Mouse (Mus musculus): ENCODE data around the gene Gm49369. TPM values are rescaled to one million over a fixed set of nuclear protein-coding genes. Genes with fewer than 3 reads are reported as not detected.

Gm49369 gene
- 0.61 TPM in 1 of 2 replicates, not detected in the other for polyA plus RNA-seq (2015; fragmentation: Nextera tagmentation; extraction: Ambion mirVana)

DNA sequence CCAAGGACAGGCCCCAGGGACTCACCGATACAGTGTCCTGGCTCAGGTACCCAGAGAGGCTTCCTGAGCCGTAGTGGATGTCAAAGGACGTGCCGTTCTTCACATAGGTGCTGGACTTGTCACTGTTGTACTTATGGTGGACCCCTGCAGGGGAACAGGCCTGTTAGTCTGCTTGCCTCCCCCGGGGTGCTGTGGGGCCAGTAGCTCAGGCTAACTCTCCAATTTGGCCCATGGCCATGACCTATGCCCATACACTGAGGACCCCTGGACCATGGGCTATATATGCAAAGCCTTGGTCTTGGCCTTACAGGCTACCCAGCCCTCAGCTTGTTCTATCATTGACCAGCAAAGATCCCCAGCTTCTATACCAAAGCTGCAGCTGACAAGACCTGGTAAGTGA, at the start of gene Gm49369:
Gm49369 (minus strand) TSS at position 101 of the 400 bp plus-strand sequence.
- no peaks in the 10 kb centered on the region for H3K27me3 ChIP-seq
- peaks cover 94% of the 10 kb centered on the region for H3K4me1 ChIP-seq (replicated peaks)
- H3K27ac ChIP-seq, result peak within 1 kb of the TSS; percentile 94
- 96% methylated on average over 5 of the region's 5 CpGs for WGBS (ENCODE audit: insufficient replicate concordance)
- no peak within 1 kb of the TSS for H3K4me3 ChIP-seq (replicated peaks)
- H3K9ac ChIP-seq, result peak within 1 kb of the TSS; percentile 45
- H3K36me3 ChIP-seq, result peaks cover 88% of the 10 kb centered on the region
- peak within 1 kb of the TSS; percentile 5; the same call in 1 of the 2 replicates for H3K4me2 ChIP-seq
- DNase-seq (no peak), ATAC-seq (ENCODE audit: low read depth) (no peak)
- H3K9me3 ChIP-seq (replicated peaks), result no peaks in the 10 kb centered on the region

DNA sequence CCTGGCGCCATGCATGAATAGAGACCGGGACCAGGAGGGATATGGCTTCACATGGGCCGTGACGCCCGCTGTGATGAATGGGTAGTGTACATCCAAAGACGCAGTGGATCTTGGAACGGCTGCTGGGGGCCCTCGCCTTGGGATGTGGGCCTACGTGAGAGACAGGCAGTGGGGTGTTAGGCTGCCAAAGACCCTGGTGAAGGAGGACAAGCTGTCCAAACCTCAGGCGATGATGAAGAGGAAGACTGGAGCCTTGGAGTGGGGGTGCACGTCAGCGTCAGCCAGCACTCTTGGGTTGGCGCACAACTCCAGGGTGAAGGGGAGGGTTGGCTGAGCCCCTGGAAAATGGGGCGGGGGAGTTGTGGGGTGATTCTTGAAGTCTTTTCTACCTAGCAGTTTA, 48.6 kb upstream of the Gm49369 start:
- Histone ChIP-seq H3K4me2 (no peak overlapping the region), H3K9me3 (replicated peaks) (no peaks in the 10 kb centered on the region), H3K27me3 (peaks cover 48% of the 10 kb centered on the region), H3K27ac (no peak overlapping the region), H3K4me3 (replicated peaks) (no peak overlapping the region), H3K9ac (no peak overlapping the region), H3K36me3 (no peaks in the 10 kb centered on the region), H3K4me1 (replicated peaks) (peaks cover 22% of the 10 kb centered on the region)
- no peak for DNase-seq
- 84% methylated on average over 14 of the region's 14 CpGs for WGBS (ENCODE audit: insufficient replicate concordance)
- no peak for ATAC-seq (ENCODE audit: low read depth)

DNA sequence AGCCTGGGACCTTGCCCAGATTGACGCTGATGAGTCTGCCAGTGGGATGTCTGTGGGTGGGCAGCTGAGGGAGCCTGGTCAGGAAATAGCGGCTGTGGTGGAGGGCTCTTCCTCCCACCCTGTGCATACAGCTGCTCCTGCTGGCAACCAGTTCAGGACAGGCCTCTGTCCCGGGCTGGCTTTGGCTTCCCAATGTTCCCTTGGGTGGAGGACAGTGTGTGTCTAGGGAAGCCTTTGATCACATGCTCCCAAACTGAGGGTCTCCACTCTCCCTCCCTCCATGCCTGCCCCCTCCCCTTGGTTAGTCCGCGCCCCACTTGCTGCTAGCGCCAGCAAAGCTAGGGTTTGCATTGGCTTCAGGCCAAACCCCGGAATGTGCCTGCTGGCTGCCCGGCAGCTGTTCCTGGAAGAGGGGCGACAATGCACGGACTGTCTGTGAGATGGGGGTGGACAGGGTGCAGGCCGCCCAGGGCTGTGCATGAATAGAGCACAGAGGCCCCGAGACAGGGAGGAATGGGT, 47.8 kb upstream of the Gm49369 start:
- Histone ChIP-seq H3K4me1 (replicated peaks) (peaks cover 17% of the 10 kb centered on the region), H3K9ac (no peak overlapping the region), H3K36me3 (no peaks in the 10 kb centered on the region), H3K9me3 (replicated peaks) (no peaks in the 10 kb centered on the region), H3K4me2 (no peak overlapping the region), H3K4me3 (replicated peaks) (no peak overlapping the region), H3K27ac (no peak overlapping the region), H3K27me3 (peaks cover 48% of the 10 kb centered on the region)
- ATAC-seq (ENCODE audit: low read depth) (no peak), DNase-seq (no peak)
- WGBS (ENCODE audit: insufficient replicate concordance), result 63% methylated on average over 12 of the region's 12 CpGs

DNA sequence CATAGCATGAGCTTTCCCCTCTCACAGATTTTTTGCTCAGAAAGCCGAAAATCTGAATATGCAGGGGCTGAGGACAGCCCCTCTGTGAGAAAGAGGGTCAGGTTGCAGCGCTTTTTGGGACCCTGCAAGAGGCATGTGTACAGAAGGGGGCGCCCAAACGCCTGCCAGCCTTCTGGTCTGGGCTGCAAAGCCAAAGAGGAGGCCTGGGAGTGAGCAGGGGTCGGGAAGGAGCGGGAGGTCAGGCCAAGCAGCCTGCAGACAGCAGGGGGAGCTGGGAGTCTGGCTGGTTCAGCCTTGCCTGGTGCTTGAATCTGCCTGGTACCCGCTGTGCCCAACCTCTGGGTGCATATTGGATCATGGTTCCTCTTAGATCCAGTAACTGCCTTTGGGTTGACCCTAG, 45.7 kb upstream of the Gm49369 start:
- Histone ChIP-seq H3K4me1 (replicated peaks) (peaks cover 4% of the 10 kb centered on the region; the same call in 1 of the 2 replicates), H3K27me3 (peaks cover 43% of the 10 kb centered on the region), H3K27ac (no peak overlapping the region), H3K9ac (no peak overlapping the region), H3K4me2 (no peak overlapping the region), H3K36me3 (no peaks in the 10 kb centered on the region), H3K4me3 (replicated peaks) (no peak overlapping the region), H3K9me3 (replicated peaks) (no peaks in the 10 kb centered on the region)
- DNase-seq (no peak), ATAC-seq (ENCODE audit: low read depth) (no peak)
- 16% methylated on average over 7 of the region's 7 CpGs for whole genome bisulfite sequencing (ENCODE audit: insufficient replicate concordance)

DNA sequence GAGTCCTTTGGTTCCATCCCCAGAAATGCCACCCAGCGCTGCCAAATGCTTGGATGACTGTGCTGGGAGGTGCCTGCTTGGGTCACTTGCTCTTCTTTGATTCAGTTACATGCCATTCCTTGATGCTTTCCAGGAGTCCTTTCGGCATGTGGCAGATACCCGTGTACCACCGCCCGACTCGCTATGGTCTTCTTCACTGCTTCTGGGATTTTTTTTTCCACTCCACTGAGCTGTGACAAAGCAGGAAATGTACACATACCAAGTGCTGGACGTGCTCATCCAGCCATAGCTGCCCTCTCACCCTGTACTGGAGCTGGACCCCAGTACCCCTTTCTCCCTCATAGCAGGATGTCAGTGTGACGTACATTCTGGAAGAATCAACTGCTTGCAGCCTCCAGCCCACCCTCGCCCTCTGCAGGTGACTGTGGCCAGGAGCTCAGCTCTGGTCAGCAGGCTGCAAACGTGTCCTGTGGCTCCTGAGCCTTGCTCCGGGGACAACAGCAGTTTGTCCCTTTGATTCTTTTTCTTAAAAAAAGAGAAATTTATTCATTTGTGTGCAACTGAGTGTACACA, 43.3 kb upstream of the Gm49369 start:
- no peaks in the 10 kb centered on the region for H3K36me3 ChIP-seq
- 68% methylated on average over 11 of the region's 11 CpGs for WGBS (ENCODE audit: insufficient replicate concordance)
- no peaks in the 10 kb centered on the region for H3K9me3 ChIP-seq (replicated peaks)
- H3K27ac ChIP-seq, result no peak overlapping the region
- no peak for ATAC-seq (ENCODE audit: low read depth)
- H3K4me1 ChIP-seq (replicated peaks), result peaks cover 28% of the 10 kb centered on the region
- peaks cover 26% of the 10 kb centered on the region for H3K27me3 ChIP-seq
- DNase-seq, result no peak
- no peak overlapping the region for H3K4me2 ChIP-seq
- H3K9ac ChIP-seq, result no peak overlapping the region
- no peak overlapping the region for H3K4me3 ChIP-seq (replicated peaks)

DNA sequence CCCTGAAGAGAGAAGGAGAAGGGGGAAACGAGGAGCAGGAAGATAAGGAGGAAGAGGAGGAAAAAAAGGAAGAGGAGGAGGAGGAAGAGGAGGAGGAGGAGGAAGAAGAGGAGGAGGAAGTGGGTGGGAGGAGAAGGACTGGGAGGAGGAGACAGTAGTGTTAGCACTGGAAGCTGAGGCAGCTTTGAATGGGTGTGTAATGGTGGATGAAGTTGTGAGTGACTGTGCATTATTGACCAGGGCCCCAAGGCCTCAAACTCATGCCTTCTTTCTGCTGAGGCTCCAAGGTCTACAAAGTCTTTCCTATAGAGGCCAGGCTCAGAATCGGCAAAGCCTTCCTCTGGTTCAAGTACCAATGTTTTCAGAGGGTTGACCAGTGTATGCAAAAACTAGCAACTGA, 39.4 kb upstream of the Gm49369 start:
- ATAC-seq (ENCODE audit: low read depth) (peak; percentile 74), DNase-seq (no peak)
- Histone ChIP-seq H3K4me2 (no peak overlapping the region), H3K9ac (no peak overlapping the region), H3K4me3 (replicated peaks) (no peak overlapping the region), H3K9me3 (replicated peaks) (no peaks in the 10 kb centered on the region), H3K27me3 (no peaks in the 10 kb centered on the region), H3K36me3 (no peaks in the 10 kb centered on the region), H3K4me1 (replicated peaks) (peaks cover 45% of the 10 kb centered on the region), H3K27ac (peak overlapping the region; percentile 95)
- 46% methylated on average over 2 of the region's 2 CpGs for WGBS (ENCODE audit: insufficient replicate concordance)

DNA sequence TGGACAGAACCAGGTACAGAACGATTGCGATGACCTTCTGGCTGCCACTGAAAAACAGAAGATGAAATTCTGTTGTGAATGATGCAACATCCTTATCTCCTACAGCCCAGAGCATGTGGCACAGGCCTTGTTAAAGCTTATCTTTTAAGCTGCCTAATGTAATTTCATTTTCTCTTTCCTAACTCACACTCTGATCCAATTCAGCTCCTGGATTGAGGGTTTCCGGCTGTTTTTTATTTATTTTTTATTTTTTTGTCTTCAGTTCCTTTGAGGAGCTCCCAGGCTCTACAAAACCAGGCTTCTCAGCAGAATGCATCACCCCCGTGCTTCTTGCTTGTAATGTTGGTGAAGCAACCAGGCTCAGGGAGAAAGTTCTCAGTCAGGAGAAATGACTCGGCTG, 37.4 kb upstream of the Gm49369 start:
- peak; percentile 87 for ATAC-seq (ENCODE audit: low read depth)
- Histone ChIP-seq H3K9ac (peak overlapping the region; percentile 64), H3K4me2 (peak overlapping the region; percentile 54)

DNA sequence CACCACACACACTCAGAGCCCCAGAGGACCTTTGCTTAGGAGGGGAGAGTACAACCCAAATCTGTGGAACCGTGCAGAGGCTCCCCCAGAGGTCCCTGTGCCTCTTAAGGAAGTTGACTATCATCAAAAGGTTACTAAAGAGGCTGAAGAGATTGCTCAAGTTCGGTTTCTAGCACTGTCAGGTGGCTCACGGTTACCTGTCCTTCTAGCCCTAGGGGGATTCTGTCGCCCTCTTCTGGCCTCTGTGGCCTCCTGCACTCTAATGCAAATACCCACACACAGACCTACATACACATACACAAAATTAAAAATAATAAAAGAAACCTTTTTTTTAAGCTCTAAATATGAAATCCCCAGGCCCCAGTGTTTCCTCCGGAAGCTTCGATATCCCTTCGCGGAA, 36.2 kb upstream of the Gm49369 start:
- H3K4me2 ChIP-seq, result no peak overlapping the region
- H3K27me3 ChIP-seq, result no peaks in the 10 kb centered on the region
- H3K36me3 ChIP-seq, result no peaks in the 10 kb centered on the region
- WGBS (ENCODE audit: insufficient replicate concordance), result 90% methylated on average over 8 of the region's 8 CpGs
- ATAC-seq (ENCODE audit: low read depth), result no peak
- no peak overlapping the region for H3K9ac ChIP-seq
- DNase-seq, result no peak
- peak overlapping the region; percentile 95 for H3K27ac ChIP-seq
- peaks cover 50% of the 10 kb centered on the region for H3K4me1 ChIP-seq (replicated peaks)
- H3K9me3 ChIP-seq (replicated peaks), result no peaks in the 10 kb centered on the region
- H3K4me3 ChIP-seq (replicated peaks), result no peak overlapping the region

More for the DNA sequence above, 37.4 kb upstream of the Gm49369 start:
- Histone ChIP-seq H3K4me1 (replicated peaks) (peaks cover 45% of the 10 kb centered on the region), H3K27me3 (no peaks in the 10 kb centered on the region), H3K27ac (peak overlapping the region; percentile 95), H3K36me3 (no peaks in the 10 kb centered on the region), H3K9me3 (replicated peaks) (no peaks in the 10 kb centered on the region), H3K4me3 (replicated peaks) (no peak overlapping the region; the same call in 1 of the 2 replicates)
- DNase-seq, result peak; percentile 58
- WGBS (ENCODE audit: insufficient replicate concordance), result 21% methylated on average over 5 of the region's 5 CpGs

DNA sequence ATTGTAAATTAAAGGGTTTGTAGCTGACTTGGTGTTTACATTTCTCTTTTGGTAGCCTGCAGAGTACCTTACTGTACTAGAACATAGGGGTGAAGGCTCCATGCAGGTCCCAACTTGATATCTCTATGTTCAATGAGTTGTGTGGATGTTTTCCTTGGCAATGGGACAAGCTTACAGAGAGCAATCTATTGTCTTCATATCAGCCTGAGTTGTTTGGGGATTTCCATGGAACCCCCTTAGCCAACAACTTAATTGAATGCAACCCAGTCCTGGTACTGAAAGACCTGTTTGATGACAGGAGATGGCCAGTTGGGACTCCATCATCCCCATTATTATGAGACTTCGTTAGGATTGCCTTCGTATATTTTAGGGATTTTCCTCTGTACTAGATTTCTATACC, 35.6 kb upstream of the Gm49369 start:
- Histone ChIP-seq H3K27ac (0 out of 2 replicates have a peak overlapping the region, but pooled peaks have one; percentile 9), H3K27me3 (no peaks in the 10 kb centered on the region), H3K4me1 (replicated peaks) (peaks cover 55% of the 10 kb centered on the region), H3K9me3 (replicated peaks) (no peaks in the 10 kb centered on the region), H3K9ac (no peak overlapping the region), H3K36me3 (no peaks in the 10 kb centered on the region), H3K4me2 (no peak overlapping the region), H3K4me3 (replicated peaks) (no peak overlapping the region)
- DNase-seq (no peak), ATAC-seq (ENCODE audit: low read depth) (no peak)
- 94% methylated on average over 2 of the region's 2 CpGs for WGBS (ENCODE audit: insufficient replicate concordance)

DNA sequence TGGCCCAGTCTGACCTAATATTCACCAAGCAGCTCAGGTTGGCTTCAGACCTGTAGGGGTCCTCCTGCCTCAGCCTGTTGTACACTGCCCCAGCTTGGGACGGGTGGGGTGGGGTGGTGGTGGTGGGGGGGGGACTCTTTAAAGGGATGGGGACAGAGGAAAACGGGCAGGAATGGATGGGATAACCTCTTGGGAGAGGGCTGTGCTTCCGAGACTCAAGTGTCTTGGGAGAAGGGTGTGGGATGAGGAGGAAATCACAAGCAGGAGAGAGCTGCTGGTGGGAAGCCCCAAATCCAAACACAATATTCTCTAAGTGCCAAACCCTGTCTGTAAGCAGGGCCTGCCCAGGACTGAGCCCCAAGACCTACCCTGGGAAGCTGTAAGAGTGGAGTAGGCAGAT, 33.8 kb upstream of the Gm49369 start:
- H3K9me3 ChIP-seq (replicated peaks), result no peaks in the 10 kb centered on the region
- DNase-seq (no peak), ATAC-seq (ENCODE audit: low read depth) (no peak)
- H3K27ac ChIP-seq, result no peak overlapping the region
- H3K9ac ChIP-seq, result no peak overlapping the region
- H3K27me3 ChIP-seq, result no peaks in the 10 kb centered on the region
- H3K4me1 ChIP-seq (replicated peaks), result peaks cover 44% of the 10 kb centered on the region
- 71% methylated on average over 3 of the region's 3 CpGs for WGBS (ENCODE audit: insufficient replicate concordance)
- H3K36me3 ChIP-seq, result no peaks in the 10 kb centered on the region
- H3K4me3 ChIP-seq (replicated peaks), result no peak overlapping the region
- no peak overlapping the region for H3K4me2 ChIP-seq

DNA sequence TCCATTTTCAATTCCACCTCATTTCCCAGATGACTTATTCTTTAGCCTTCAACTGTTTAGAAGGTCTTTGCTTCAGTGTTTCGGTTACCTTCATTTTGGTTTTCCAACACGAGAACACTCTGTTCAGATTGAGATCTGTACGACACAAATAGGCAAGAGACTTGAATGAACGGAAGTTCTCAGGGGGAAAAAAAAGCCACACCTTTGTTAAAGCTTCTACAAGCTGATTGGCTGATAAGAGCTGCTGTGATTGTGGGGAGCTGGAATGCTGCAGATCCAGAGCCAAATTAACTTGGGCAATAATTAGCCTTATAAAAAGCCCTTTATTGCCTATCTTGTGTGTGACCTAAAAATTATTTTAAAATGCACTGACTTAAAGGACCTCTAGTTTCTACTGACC, 32.8 kb upstream of the Gm49369 start:
- no peak overlapping the region for H3K9ac ChIP-seq
- no peak for ATAC-seq (ENCODE audit: low read depth)
- no peaks in the 10 kb centered on the region for H3K27me3 ChIP-seq
- no peak for DNase-seq
- no peaks in the 10 kb centered on the region for H3K9me3 ChIP-seq (replicated peaks)
- peaks cover 35% of the 10 kb centered on the region for H3K4me1 ChIP-seq (replicated peaks)
- no peak overlapping the region for H3K27ac ChIP-seq
- no peak overlapping the region for H3K4me3 ChIP-seq (replicated peaks)
- 50% methylated on average over 4 of the region's 4 CpGs for WGBS (ENCODE audit: insufficient replicate concordance)
- no peak overlapping the region for H3K4me2 ChIP-seq
- H3K36me3 ChIP-seq, result no peaks in the 10 kb centered on the region

DNA sequence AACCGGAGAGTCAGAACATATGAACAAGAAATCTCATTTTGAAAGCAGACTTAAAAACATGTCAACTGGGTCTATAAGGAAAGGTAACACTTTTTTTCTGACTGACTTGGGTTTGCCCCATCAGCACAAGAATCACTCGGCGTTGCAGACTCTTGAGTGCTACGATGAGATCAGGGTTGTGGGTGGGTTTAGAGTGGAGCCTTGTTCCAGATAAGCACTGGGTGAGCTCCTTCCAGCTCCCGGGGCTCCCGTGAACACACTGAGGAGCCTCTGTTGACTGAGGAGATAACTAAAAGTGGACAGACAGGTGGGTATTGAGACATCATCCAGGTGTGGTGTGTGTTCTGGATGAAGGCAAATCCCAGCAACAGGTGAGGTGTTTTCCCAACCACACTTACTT, 30.8 kb upstream of the Gm49369 start:
- Histone ChIP-seq H3K4me2 (no peak overlapping the region), H3K27ac (no peak overlapping the region), H3K9ac (no peak overlapping the region), H3K4me3 (replicated peaks) (no peak overlapping the region), H3K36me3 (no peaks in the 10 kb centered on the region), H3K9me3 (replicated peaks) (no peaks in the 10 kb centered on the region), H3K27me3 (no peaks in the 10 kb centered on the region), H3K4me1 (replicated peaks) (peaks cover 24% of the 10 kb centered on the region)
- DNase-seq (no peak), ATAC-seq (ENCODE audit: low read depth) (peak; percentile 88)
- 27% methylated on average over 6 of the region's 6 CpGs for WGBS (ENCODE audit: insufficient replicate concordance)
